Mouse (Mus musculus) adipocyte (in vitro differentiated cells): Measurements from ENCODE around the gene Tead1.
A peak's percentile ranks its signal among the peaks of the same experiment; 100 is the strongest.

ENCODE experiments used
- DNase-seq: peaks from one replicate; pipeline ENCODE4 v3.0.0-alpha.2; 2016; ENCODE audit warnings: low spot score

Gene Tead1

DNA sequence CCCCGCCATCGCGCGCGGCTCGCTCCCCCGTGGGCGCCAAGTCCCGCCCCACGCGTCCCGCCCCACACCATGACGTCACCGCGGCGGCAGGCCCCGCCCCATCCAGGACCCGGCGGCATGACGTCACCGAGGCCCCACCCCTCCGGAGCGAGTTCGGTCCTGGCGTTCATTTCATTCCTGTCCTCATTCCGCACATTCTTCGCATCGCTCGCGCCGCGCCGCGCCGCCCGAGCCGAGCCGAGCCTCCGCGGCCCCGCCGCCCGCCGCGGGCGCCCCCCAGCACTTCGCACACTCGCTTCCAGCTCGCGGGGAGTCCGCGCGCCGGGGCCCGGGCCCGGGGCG, at the start of gene Tead1:
Gene Tead1, plus strand, starts transcription at position 148 of the 342 bp plus-strand sequence.
- peak; percentile 81 for DNase-seq

DNA sequence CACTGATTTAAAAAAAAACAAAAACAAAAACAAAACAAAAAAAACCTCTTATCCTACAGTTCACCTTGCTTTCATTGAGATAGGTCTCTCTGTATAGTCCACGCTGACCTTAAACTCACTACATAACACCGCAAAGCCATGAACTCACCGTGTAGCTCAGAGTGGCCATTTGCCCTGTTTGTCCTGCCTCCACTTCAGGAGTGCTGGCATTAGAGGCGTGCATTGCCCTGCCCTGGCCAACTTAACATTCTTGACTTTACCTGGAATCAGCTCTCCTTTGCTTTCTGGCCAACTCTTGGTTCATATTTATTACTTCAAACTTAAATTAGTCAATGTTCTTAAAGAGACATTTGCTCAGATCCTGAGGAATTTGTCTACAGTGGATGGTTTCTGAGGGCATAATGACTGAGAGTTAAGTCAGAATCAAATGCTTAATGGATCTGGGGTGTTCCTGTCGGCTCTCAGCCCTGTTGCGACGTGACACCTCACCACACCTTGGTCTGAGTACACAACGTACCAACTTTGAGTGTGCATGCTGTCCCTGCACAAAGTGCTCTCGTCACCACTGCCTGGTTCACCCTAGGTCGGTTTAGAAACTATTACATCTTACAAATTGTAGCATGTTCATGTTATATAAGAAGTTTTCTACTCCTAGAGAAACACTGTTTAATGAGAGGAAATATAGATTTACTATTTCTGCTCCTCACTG, 44.5 kb upstream of the Tead1 start:
- no peak for DNase-seq

DNA sequence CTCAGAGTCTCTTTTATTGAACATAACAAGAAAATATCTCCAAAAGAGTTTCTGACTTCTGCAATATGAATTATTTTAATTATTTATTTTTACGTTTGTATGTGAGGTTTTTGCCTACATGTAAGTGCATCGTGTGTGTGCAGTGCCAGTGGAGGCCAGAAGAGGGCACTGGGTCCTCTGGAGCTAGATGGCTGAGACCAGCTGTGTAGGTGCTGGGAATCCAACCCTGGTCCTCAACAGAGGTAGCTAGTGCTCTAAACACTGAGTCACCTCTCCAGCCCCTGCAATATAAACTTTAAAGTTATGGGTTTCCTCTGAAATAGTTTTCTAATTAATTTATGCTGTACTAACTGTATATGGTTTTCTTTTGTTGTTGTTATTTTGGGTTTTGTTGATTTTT, 43.2 kb upstream of the Tead1 start:
- no peak for DNase-seq

DNA sequence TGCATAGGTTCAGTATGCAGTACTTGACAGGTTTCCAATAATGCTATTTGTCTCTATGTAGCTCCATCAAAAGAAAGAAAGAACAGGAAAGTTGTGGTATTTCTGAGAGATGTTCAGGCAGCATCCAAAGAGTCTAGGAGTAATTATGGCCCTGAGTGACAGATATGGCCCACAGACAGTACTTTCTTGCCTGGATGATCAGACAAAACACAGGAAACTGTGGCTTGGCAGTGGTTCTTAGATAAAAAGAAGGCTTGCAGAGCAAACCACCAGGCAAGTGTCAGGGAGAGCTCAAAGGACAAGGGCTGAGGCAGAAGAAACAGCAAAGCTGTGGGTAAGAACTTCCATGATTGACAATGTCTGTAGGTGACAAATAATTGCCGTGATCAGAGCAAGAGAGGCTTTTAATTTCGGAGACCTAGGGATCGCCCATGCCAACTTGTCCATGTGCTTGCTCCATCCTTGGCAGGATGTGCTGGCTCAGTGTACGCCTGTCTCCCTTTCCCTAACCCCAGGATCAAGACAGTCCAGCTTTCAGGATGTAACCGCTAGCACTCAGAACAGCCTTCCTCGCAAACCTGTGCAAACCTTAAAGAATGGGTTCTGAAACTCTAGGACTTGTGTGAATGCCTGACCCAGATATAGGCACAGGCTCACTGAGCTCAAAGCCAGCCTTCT, 35.1 kb upstream of the Tead1 start:
- DNase-seq = peak; percentile 29

DNA sequence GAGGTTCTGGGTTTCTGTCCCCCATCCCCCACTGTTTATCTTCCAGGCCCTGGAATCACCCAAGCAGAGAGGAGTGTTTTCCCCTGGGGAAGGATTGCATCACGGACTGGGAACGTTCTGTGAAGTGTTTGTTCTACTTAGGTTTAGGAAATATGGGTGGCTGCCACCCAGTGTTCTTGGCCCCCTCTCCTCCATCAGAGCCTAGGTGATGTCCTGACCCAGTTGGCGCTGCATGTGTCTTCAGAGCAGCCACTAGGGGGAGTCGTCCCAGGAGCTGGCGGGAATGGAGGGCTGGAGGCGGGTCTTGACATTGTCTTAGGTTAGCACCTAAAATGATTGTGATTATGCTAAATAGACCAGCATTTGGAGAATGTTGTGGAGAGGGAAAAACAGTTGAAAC, 34.4 kb upstream of the Tead1 start:
- DNase-seq = peak; percentile 53

DNA sequence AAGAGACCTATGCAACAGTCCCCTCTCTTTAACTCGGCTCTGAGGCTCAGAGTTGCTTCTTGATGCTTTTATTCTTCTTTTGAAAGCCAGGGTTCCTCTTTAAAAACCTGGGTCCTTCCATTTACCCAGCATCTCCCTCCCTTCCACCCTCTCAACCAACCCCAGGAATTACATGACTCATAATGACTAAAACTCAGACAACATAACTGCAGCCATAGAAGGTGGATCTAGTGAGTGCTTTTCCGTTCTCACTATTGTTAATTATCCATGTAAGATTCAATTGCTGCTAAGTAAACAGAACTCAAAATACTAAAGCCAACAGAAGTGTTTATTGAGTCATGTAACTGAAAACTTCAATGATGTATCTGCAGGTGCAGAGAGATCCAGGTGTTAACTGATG, 33.4 kb upstream of the Tead1 start:
- no peak for DNase-seq

DNA sequence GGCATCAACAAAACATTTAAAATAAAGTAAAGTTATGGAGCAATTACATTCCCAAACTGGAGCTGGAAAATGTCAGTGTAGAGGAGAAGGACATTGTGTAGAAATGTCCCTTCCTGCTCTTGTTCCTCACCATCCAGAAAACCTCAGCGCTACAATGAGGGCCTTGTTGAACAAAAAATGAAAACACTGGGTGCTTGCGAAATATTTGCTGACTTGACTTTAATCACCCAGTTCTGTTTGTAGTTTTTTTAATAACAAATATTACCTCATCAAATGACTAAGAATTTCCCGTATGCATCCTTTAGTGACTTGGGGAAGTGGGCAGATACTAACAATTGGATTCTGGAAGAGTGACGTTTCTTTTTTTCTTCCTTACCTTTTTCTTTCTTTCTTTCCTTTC, 31.7 kb upstream of the Tead1 start:
- DNase-seq = no peak

DNA sequence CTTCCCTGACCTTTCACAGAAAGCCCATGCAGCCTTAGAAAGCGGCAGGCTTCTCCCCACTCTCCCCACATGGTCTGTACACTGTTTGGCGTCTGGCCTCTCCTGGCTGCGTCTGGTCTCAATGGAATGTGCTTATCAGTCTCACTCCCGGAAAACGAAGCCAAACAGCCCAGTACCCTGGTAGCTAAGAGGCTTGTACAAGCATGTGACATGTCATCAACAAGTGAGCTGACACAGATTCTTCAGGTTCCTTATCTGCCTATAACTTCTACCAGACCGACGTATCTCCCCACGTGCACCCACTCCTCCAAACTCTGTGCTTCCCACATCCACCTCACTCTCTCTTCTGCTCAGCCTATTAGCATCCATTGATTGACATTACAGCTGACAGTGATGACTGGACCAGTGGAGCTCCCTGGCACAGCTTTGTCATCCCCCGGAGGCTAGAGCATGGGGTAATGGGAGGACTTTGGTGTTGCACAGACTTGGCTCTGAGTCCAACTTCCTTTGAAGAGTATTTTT, 22.9 kb upstream of the Tead1 start:
- peak; percentile 58 for DNase-seq

DNA sequence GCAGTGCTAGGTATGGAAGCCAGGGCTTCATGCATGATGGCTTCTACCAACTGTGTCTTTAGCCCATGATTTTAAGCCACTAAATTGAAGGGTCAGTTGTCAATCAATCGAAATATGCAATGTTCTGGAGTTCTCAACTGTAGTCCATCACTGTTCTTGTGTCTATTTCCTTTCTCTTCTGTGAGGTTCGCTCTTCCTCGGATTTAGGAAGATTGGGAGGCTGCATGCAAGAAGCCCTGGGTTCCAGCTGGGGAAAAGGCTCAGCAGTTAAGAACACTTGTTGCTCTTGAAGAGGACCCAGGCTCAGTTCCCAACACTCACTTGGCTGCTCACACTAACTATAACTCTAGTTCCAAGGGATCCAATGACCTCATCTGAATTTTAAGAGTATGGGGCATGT, 20.2 kb upstream of the Tead1 start:
- DNase-seq = no peak

DNA sequence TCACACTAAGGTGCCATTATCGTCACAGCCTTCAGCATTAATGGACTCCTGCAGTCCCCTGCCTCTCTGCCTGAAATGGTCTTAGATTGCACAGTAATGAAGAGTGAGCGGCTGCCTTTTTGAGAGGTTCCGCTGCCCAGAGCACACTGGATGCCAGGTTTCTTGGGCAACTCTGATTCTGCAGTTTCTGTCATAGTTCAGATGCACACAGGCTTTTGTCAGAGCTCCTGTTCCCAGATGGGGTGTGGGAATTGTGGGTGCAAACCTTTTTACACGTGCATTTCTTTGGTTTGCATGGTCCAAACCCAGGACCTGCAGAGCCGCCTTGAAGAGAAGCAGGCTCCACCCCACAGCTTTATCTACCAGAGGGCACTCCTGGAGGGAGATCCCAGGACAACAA, 19.3 kb upstream of the Tead1 start:
- DNase-seq = peak; percentile 66

DNA sequence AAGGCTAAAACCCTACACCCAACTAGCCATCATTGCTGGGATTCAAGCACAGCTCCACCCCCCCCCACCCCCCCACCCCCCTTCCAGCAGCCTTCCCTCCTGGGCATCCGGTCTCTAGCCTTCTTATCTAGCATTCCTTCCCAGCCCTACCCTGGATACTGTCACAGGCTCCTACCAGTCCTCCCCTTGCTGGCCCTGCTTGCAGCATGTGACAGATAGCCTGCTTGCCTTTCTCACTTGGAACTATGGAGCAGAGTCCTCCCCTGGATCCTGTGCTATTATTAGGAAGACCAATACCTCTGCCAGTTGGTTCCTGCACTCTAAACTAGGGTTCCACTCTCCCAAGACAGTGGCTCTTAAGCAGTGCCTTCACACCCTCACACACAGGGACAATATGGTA, 18.8 kb upstream of the Tead1 start:
- no peak for DNase-seq

DNA sequence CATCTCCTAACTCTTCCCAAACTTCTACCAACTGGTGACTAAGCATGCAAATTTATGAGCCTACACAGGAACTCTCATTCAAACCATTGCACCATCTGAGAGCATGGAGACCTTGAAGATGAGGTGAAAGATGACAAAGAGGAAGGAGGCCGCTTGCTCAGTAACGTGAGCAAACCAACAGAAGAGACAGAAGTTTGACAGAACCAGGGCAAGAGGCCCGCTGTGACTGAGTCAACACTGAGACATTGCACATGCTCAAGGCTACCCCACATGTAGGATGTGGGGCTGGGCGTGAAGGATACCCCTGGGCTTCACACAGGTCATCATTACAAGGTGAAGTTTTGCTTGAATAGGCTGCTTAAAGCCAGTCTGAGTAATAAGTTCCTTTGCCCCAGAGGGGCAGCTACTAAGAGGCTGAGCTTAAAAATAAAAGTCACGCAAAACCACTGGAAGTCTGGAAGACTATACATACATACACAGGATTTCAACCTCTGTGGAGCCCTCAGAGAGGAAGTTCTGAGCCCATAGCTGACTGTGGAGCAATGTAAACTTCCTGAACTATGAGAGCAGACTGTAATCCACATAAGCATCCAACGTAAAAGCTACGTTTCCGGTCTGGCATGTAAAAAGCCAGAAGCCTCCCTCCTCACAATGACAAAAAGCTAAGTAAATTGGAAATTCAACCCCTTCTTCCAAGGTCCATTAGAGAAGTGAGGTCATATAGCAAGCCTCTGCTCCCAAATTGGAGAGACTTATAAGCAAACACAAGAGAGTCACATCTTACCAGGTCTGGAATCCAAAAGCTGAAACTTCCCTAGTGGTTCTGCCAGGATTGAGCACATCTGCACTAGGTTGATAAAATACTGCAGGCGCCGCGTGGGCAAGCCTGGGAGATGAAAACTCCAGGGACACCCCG, 16.5 kb upstream of the Tead1 start:
- no peak for DNase-seq

DNA sequence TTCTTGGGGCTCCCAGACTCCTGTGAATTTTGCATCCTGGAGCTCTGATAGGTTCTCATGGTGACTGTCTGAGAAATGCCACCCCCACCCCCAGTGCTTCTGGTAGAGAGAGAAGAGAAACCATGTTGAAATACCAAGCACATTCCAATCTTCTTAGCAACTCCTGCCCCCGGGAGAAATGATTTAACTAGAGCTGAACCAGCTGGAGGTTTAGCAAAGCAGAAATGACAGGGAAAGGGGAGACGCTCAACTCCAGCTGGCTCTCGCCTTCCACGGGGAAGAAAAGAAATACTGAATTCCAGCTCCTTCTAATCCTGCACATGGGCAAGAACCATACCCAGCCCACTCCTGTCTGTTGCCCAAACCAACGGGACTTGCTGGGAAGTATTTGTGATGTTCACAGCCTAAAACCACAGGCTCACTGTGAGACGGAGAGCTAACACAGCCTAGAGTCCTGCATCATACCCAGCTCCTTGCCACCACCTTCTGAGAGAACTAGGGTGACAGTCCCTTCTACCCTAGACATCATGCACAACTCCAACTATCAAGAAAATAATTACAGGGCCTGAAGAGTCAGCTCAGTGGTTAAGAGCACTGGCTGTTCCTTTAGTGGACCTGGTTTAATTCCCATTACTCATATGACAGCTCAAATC, 15.7 kb upstream of the Tead1 start:
- DNase-seq = peak; percentile 60

DNA sequence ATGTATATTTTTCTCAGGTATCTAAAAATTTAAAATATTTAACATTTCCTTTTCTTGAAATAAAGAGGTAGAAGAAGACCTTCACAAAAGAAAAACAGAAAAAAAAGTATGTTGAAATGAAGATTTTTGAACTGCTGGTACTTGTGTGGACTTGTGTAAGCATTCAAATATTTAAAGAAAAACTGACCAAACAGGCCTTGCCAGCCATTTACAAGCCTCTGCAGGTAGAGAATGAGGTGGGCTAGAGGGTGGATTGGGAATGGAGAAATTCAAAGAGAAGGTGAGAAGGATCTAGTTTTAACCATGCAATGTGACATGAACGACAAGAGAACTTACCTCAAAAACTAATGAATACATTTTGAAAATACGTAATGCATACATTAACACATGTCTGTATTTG, 9.1 kb upstream of the Tead1 start:
- DNase-seq = no peak

DNA sequence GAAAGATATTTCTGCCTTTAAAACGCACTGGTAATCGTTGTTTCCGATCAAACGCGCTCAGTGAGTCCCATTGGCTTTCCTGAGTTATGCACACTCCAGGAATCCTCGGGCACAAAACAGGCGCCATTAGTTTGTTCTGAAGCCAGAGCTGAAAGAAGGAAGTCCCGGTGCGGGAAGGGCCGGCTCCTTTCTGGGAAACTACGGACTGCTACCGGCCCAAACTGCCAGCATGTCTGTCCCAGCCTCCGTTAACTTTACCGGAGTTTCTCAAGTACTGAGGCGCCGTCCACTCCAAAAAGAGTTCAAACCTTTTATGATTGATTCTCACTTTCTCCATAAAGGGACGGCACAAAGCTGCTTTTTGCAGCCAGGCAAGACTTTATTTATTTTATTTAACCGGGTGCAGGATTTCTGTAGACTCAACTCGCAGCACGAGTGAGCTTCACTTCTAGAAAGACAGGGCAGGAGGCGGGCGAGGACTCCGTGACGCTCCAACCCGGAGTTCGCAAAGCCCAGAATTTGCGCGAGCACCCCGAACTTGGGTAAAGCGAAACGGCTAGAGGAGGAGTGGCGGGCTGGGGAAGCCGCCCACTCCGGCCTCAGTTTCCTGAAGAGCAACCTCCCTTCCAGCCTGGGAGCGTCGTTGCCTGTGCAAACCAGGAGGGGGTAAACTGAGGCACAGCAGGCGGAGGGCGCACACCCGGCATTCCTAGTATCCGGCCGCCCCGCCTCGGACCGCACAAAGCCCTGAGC, 524 bp upstream of the Tead1 start:
- peak; percentile 50 for DNase-seq

DNA sequence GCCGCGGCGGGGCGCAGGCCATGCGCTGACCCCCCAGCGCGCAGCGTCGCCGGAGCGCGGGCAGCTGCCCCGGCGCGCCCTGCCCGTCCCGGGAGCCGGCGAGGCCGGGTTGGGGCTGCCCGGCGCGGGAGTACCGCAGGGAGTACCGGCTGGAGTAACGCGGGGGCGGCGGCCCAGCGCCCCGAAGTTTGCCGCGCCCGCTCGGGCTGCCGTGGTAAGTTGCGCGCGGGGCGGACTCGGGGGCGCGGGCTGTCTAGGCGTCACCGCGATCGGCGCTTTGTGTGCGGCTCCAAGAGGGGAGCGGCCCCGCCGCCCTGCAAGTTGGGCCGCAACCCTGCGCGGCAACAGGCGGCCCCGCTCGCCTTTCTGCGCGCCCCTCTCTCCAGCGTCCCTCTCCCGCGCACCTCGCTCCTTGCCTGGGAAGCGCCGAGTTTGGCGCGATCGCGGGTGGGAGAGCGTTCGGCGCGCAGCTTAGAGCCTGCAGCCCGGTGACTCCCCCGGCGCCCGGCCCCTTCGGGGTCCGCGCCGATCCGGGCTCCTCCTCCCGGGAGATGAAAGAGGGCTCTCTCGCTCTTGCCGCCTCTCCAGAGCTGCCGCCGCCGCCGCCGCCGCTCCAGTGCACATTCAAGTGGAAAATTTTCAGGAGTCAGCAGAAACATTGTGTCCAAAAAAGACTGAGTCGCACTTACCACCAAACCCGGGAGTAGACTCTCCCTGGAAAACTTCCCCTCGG, 561 bp downstream of the Tead1 start:
- DNase-seq = peak; percentile 58

DNA sequence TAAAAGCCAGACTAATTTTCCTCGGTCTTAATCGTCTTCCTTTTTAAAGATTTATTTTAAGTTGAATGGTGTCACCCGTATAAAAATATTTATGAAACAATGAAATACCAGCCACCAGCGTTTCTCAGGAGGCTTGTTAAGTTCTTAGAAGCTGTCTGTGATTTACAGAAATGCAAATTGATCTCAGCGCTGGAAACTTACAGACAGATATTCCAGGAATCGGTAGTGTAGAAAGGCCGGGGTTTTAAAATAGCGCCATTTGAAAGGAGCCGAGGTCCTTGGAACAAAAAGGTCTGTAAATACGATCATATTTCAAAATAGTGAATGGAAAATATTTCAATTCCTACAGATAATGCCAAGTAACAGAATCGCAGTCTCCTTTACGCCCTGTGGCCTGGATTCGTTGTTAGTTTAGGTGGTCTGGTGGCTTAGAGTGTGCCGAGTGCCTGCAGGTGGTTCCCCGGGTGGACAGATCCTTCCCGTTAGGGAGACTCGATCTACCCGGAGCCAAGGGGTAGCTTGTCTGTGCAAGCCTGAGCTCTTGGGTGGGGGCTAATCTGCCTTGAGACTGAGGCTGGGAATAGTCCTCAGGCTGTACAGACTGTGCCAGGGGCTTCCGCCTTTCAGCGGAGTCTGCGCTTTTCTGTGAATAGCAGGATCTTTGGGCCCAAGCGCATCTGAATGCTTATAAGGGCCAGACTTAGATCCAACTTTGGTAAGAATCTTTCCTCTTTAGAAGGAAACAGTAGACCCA, 1.6 kb downstream of the Tead1 start:
- DNase-seq = peak; percentile 60

DNA sequence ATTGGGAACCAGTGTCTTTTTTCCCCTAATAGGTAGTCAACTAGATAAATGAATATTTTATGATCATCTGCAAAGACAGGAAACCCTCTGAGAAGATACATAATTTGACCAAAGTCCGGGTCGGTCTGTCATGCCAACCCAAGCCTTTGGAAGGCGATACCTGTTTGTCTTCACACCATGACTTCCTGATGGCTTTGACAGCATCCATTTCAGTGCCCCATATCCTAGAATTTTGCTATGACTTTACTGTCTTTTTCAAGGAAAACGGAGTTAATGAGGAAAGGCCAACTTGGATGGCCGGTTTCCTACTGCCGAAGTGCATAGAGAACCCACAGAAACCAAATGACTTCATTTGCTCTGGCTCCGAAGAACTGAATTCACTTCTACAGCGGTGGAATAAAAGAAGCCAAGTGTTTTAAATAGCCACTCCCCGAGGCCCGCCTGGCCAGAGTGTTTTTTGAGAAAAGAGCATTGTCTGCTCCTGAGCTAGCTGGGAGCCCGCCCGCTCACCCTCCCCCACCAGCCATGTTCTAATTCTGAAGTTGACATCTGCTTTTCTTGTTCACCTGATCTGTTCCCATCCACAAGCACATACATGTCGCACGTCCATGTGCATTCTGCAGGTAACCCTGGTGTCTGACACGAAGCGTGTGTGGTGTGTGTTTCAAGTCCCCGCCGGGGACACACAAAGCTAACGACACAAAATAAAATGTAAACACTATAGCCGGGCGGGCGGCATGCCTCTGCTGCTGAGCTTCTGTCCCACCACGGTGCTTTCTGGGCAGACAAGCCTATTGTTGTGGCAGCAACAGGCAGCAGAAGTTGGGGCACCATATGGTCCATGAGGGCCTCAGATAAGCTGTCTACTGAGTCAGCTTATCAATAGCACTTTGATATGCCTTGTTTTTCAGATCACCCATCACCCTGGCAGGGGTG, 5.8 kb downstream of the Tead1 start:
- no peak for DNase-seq

DNA sequence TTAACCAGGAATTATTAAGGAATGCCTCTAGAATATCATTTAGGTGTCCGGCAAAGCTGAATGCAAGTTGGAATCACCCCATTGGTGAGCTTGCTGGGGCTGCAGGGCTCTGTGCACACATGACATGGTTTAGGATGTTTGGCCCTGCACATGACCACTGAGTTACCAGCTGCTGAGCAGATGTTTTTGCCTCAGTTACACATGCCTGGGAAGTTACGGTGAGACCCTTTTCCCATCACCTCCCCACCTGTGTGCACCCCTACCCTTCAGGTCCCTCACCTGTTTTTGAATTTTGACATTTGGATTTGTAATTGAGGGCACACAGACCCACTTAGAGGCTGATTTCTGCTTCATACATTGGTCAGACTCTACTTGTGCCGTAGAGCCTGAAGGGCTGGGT, 6.9 kb downstream of the Tead1 start:
- no peak for DNase-seq
